ENCODE assay signal across 8 mouse cellular contexts in genomic region chr17:4996121-4996813, GRCm38 (mm10). TPM values are rescaled to one million over a fixed set of nuclear protein-coding genes. Genes with fewer than 3 reads are reported as not detected.
A peak's percentile ranks its signal among the peaks of the same experiment; 100 is the strongest.
DNase-seq lines count a peak whose midpoint lies in the region; ATAC-seq and TF ChIP-seq lines count a peak whose summit lies in the region.

No protein-coding gene starts in this region.

- 0 out of 2 replicates have a peak, but pooled peaks have one; percentile 9 for ATAC-seq in limb, embryonic 14.5 days (ENCODE audit: low FRiP score, low read depth)
- ATAC-seq in midbrain, postnatal 0 days (ENCODE audit: low FRiP score), result peak; percentile 29

- peak overlapping the region; percentile 99 for H3K27ac ChIP-seq in bone marrow, adult 2 months (ENCODE audit: control insufficient read depth, insufficient read depth, low read depth, low read length, poor library complexity)
- H3K27ac ChIP-seq in forebrain, embryonic 10.5 days, result peak overlapping the region; percentile 100
- H3K27ac ChIP-seq in limb, embryonic 14.5 days (replicated peaks; ENCODE audit: low read depth, low read length), result peak overlapping the region; percentile 98
- H3K27ac ChIP-seq in midbrain, postnatal 0 days (ENCODE audit: low read depth, low read length), result peak overlapping the region; percentile 100

- peak overlapping the region; percentile 100 for H3K9ac ChIP-seq in limb, embryonic 14.5 days (ENCODE audit: low read depth, low read length, severe bottlenecking)
- H3K9ac ChIP-seq in midbrain, postnatal 0 days (replicated peaks; ENCODE audit: low read length, poor library complexity, severe bottlenecking), result peak overlapping the region; percentile 99

- TF ChIP-seq CTCF in bone marrow, adult 2 months (IDR thresholded peaks at IDR 0.05; ENCODE audit: control insufficient read depth, insufficient read depth, low read length), result no peak
- TF ChIP-seq CTCF in midbrain, postnatal 0 days (IDR thresholded peaks at IDR 0.05), result no peak

- H3K4me2 ChIP-seq in limb, embryonic 14.5 days (replicated peaks; ENCODE audit: low read depth, low read length, severe bottlenecking), result peak overlapping the region; percentile 71
- peak overlapping the region; percentile 76 for H3K4me2 ChIP-seq in midbrain, postnatal 0 days (ENCODE audit: low read depth, low read length, poor library complexity, severe bottlenecking)

- H3K4me3 ChIP-seq in bone marrow, adult 2 months (replicated peaks; ENCODE audit: control insufficient read depth, low read depth, low read length), result peak overlapping the region; percentile 93
- peak overlapping the region; percentile 96 for H3K4me3 ChIP-seq in forebrain, embryonic 10.5 days
- peak overlapping the region; percentile 93 for H3K4me3 ChIP-seq in limb, embryonic 14.5 days (replicated peaks; ENCODE audit: low read length)
- H3K4me3 ChIP-seq in midbrain, postnatal 0 days (ENCODE audit: low read depth, low read length), result peak overlapping the region; percentile 95

- no peaks in the 10 kb centered on the region for H3K9me3 ChIP-seq in forebrain, embryonic 10.5 days
- no peaks in the 10 kb centered on the region for H3K9me3 ChIP-seq in limb, embryonic 14.5 days (ENCODE audit: control insufficient read depth, low read length)
- H3K9me3 ChIP-seq in midbrain, postnatal 0 days (ENCODE audit: low read length), result no peaks in the 10 kb centered on the region

- peaks cover 3% of the 10 kb centered on the region for H3K4me1 ChIP-seq in bone marrow, adult 2 months (ENCODE audit: control insufficient read depth, insufficient read depth, low read length)
- peaks cover 62% of the 10 kb centered on the region for H3K4me1 ChIP-seq in forebrain, embryonic 10.5 days
- peaks cover 24% of the 10 kb centered on the region for H3K4me1 ChIP-seq in limb, embryonic 14.5 days (ENCODE audit: control insufficient read depth, insufficient read depth, low read length)
- 0 out of 2 replicates have a peak, but pooled peaks cover 3% of the 10 kb centered on the region for H3K4me1 ChIP-seq in midbrain, postnatal 0 days (ENCODE audit: insufficient read depth, low read length)

- no peak; the same call in 1 of the 2 replicates for TF ChIP-seq POLR2A in bone marrow, adult 2 months (IDR thresholded peaks at IDR 0.05; ENCODE audit: borderline replicate concordance, control insufficient read depth, low read depth, low read length)
- TF ChIP-seq POLR2A in limb, embryonic 14.5 days (IDR thresholded peaks at IDR 0.05; ENCODE audit: borderline replicate concordance, extremely low read depth, insufficient read depth, insufficient read length), result no peak

- WGBS in bone marrow, adult 2 months, result under 1% methylated on average over 89 of the region's 95 CpGs
- under 1% methylated on average over 94 of the region's 95 CpGs for WGBS in forebrain, embryonic 10.5 days
- under 1% methylated on average over 52 of the region's 95 CpGs for WGBS in limb, embryonic 14.5 days
- WGBS in midbrain, postnatal 0 days, result 1% methylated on average over 51 of the region's 95 CpGs

- DNase-seq in layer of hippocampus, postnatal 10 days (ENCODE audit: low spot score in 2 of 2), result peak; percentile 53 to 73
- DNase-seq in layer of hippocampus, adult 9-11 months, result no peak
- DNase-seq in forebrain, embryonic 10.5 days (ENCODE audit: extremely low spot score, low spot score), result peak; percentile 56
- peak; percentile 68 for DNase-seq in heart, postnatal 4 days
- no peak for DNase-seq in limb, embryonic 14.5 days (ENCODE audit: low spot score)
- DNase-seq in midbrain, postnatal 0 days (ENCODE audit: low spot score), result peak; percentile 33
- peak; percentile 37 to 49 for DNase-seq in thymus, adult 18-20 months

- H3K27me3 ChIP-seq in forebrain, embryonic 10.5 days (ENCODE audit: poor library complexity, severe bottlenecking), result no peaks in the 10 kb centered on the region; the same call in 1 of the 2 replicates
- H3K27me3 ChIP-seq in limb, embryonic 14.5 days (ENCODE audit: control insufficient read depth, insufficient read depth, low read length), result no peaks in the 10 kb centered on the region
- H3K27me3 ChIP-seq in midbrain, postnatal 0 days (ENCODE audit: insufficient read depth, low read length), result no peaks in the 10 kb centered on the region

- H3K36me3 ChIP-seq in forebrain, embryonic 10.5 days (replicated peaks), result no peaks in the 10 kb centered on the region
- no peaks in the 10 kb centered on the region for H3K36me3 ChIP-seq in limb, embryonic 14.5 days (ENCODE audit: control insufficient read depth, insufficient read depth, low read length)
- no peaks in the 10 kb centered on the region for H3K36me3 ChIP-seq in midbrain, postnatal 0 days (ENCODE audit: insufficient read depth, low read length)

RNA-seq across cellular contexts. Expression of gene Arid1b, which starts 2.1 kb away (rescaled TPM):
- total RNA-seq in layer of hippocampus, postnatal 10 days (2021), result 10 to 100 TPM; 74.7 to 79.4 TPM
- 8.9 and 12.5 TPM in 2 replicates for polyA plus RNA-seq in bone marrow, adult 2 months (2011; ENCODE audit: insufficient read depth, insufficient read length, low replicate concordance, missing spikeins)
- polyA plus RNA-seq in forebrain, embryonic 10.5 days (2016; fragmentation: Nextera tagmentation; extraction: Ambion mirVana), result 9.1 and 9.6 TPM in 2 replicates
- 10 to 100 TPM; 40.5 to 41.6 TPM for total RNA-seq in heart, postnatal 4 days (2021)
- 20.5 and 26.1 TPM in 2 replicates for polyA plus RNA-seq in limb, embryonic 14.5 days (2012; rRNA removed)
- 14.7 and 16.4 TPM in 2 replicates for polyA plus RNA-seq in limb, embryonic 14.5 days (2014; fragmentation: Nextera tagmentation; extraction: Ambion mirVana)
- total RNA-seq in midbrain, postnatal 0 days (2014; rRNA removed), result 62.0 and 73.3 TPM in 2 replicates
- polyA plus RNA-seq in midbrain, postnatal 0 days (2015; fragmentation: Nextera tagmentation; extraction: Ambion mirVana), result 10.1 and 11.9 TPM in 2 replicates

Comparison
In these comparisons a context has a peak if more than half of its experiments do, and no peak if none do; other contexts are left out.
1. DNase-seq: peak in layer of hippocampus, postnatal 10 days (2 of 2), forebrain, embryonic 10.5 days (single experiment), heart, postnatal 4 days (single experiment), midbrain, postnatal 0 days (single experiment) and thymus, adult 18-20 months (2 of 2); none in layer of hippocampus, adult 9-11 months (single experiment) and limb, embryonic 14.5 days (single experiment).
2. Peak in every context shown above with its lines, with median percentiles within 50 percentile points of each other: H3K27ac ChIP-seq and H3K4me3 ChIP-seq.